Mouse (Mus musculus) MEL (cell line): ENCODE measurements around the gene Cenpu. TPM values are rescaled to one million over a fixed set of nuclear protein-coding genes. Genes with fewer than 3 reads are reported as not detected.

Experiments used
- DNase-seq: peaks from one replicate; pipeline ENCODE4 v3.0.0; 2011; ENCODE audit warnings: low read depth, low spot score
- H3K27ac ChIP-seq: 2 replicates; pipeline ENCODE4 v1.5.1; 2012; ENCODE audit warnings: low read depth, mild to moderate bottlenecking, control low read depth, low read length, moderate library complexity; ENCODE audit not compliant: control insufficient read depth
- H3K27me3 ChIP-seq, 2 experiments: fragments of 150-350 bp in 1 of 2; sonication (generic) in 1 of 2; 2 replicates each; pipeline ENCODE4 v1.6.1; 2012; ENCODE audit warnings: low read length in 2 of 2, mild to moderate bottlenecking in 2 of 2, improper control_type of control experiment in 1 of 2, moderate library complexity in 1 of 2; ENCODE audit not compliant: insufficient read depth in 2 of 2, control insufficient read depth in 1 of 2
- H3K36me3 ChIP-seq, 2 experiments: 2 replicates each; pipeline ENCODE4 v1.6.1; 2012 to 2014; ENCODE audit warnings: low read length in 2 of 2, improper control_type of control experiment in 1 of 2, inconsistent platforms in 1 of 2, mild to moderate bottlenecking in 1 of 2; ENCODE audit not compliant: insufficient read depth in 2 of 2, control insufficient read depth in 1 of 2
- H3K4me1 ChIP-seq, 2 experiments: fragments of 150-350 bp in 1 of 2; sonication (generic) in 1 of 2; 2 replicates each; pipeline ENCODE4 v1.6.1; 2012; ENCODE audit warnings: low read length in 2 of 2, improper control_type of control experiment in 1 of 2, mild to moderate bottlenecking in 1 of 2; ENCODE audit not compliant: insufficient read depth in 2 of 2, control insufficient read depth in 1 of 2
- H3K4me3 ChIP-seq, 2 experiments: fragments of 150-350 bp in 1 of 2; sonication (generic) in 1 of 2; 2 replicates each; pipeline ENCODE4 v1.5.1; 2012; ENCODE audit warnings: low read depth in 2 of 2, low read length in 2 of 2, mild to moderate bottlenecking in 2 of 2, moderate library complexity in 2 of 2, control low read depth in 1 of 2, improper control_type of control experiment in 1 of 2; ENCODE audit not compliant: control insufficient read depth in 1 of 2, insufficient read depth in 1 of 2
- H3K79me2 ChIP-seq: 2 replicates; pipeline ENCODE4 v1.6.1; 2012; ENCODE audit warnings: mild to moderate bottlenecking, low read length, moderate library complexity; ENCODE audit not compliant: control insufficient read depth, poor library complexity, insufficient read depth
- H3K9ac ChIP-seq: 2 replicates; pipeline ENCODE4 v1.6.1; 2012; ENCODE audit warnings: low read depth, mild to moderate bottlenecking, control low read depth, low read length, moderate library complexity; ENCODE audit not compliant: control insufficient read depth, poor library complexity, severe bottlenecking
- H3K9me3 ChIP-seq: fragments of 150-350 bp; sonication (generic); replicated peaks from 2 replicates; pipeline ENCODE4 v1.6.1; 2012; ENCODE audit warnings: mild to moderate bottlenecking, low read length, improper control_type of control experiment, moderate library complexity; ENCODE audit not compliant: insufficient read depth
- BHLHE40 ChIP-seq: IDR thresholded peaks from 2 replicates; pipeline ENCODE4 v1.6.1; 2012; ENCODE audit warnings: low read depth, mild to moderate bottlenecking, inconsistent platforms, low read length, improper control_type of control experiment, borderline replicate concordance
- CHD1 ChIP-seq: IDR thresholded peaks from 2 replicates; pipeline ENCODE4 v1.6.1; 2012; ENCODE audit warnings: low read depth, mild to moderate bottlenecking, inconsistent platforms, low read length, improper control_type of control experiment
- CHD2 ChIP-seq: IDR thresholded peaks from 2 replicates; pipeline ENCODE4 v1.6.1; 2011; ENCODE audit warnings: low read length, improper control_type of control experiment
- E2F4 ChIP-seq: IDR thresholded peaks from 2 replicates; pipeline ENCODE4 v1.6.1; 2011; ENCODE audit warnings: low read depth, low read length, improper control_type of control experiment, borderline replicate concordance
- ELF1 ChIP-seq: IDR thresholded peaks from 2 replicates; pipeline ENCODE4 v1.6.1; 2014; ENCODE audit warnings: low read depth, mild to moderate bottlenecking, inconsistent platforms, low read length, improper control_type of control experiment, moderate library complexity
- EP300 ChIP-seq, 2 experiments: IDR thresholded peaks; 2 replicates each; pipeline ENCODE4 v1.6.1; 2011; ENCODE audit warnings: improper control_type of control experiment in 2 of 2, low read length in 2 of 2, low read depth in 1 of 2, mild to moderate bottlenecking in 1 of 2
- MAZ ChIP-seq: IDR thresholded peaks from 2 replicates; pipeline ENCODE4 v1.6.1; 2012; ENCODE audit warnings: low read depth, mild to moderate bottlenecking, inconsistent platforms, low read length, improper control_type of control experiment
- MXI1 ChIP-seq: IDR thresholded peaks from 2 replicates; pipeline ENCODE4 v1.6.1; 2011; ENCODE audit warnings: mild to moderate bottlenecking, low read depth, low read length, improper control_type of control experiment
- POLR2AphosphoS2 ChIP-seq: IDR thresholded peaks from 2 replicates; pipeline ENCODE4 v1.6.1; 2011; ENCODE audit warnings: low read length, improper control_type of control experiment
- UBTF ChIP-seq: IDR thresholded peaks from 2 replicates; pipeline ENCODE4 v1.6.1; 2012; ENCODE audit warnings: low read depth, mild to moderate bottlenecking, inconsistent platforms, low read length, improper control_type of control experiment, moderate library complexity, borderline replicate concordance; ENCODE audit not compliant: insufficient read depth
- USF2 ChIP-seq, 2 experiments: IDR thresholded peaks; 2 replicates each; pipeline ENCODE4 v1.6.1; 2011 to 2012; ENCODE audit warnings: improper control_type of control experiment in 2 of 2, low read length in 2 of 2, borderline replicate concordance in 1 of 2, inconsistent platforms in 1 of 2, low read depth in 1 of 2, mild to moderate bottlenecking in 1 of 2; ENCODE audit not compliant: insufficient read depth in 1 of 2
- ZMIZ1 ChIP-seq: IDR thresholded peaks from 2 replicates; pipeline ENCODE4 v1.6.1; 2012; ENCODE audit warnings: low read depth, mild to moderate bottlenecking, inconsistent platforms, low read length, improper control_type of control experiment, moderate library complexity
- polyA plus RNA-seq, 2 experiments: library from polyadenylated mRNA; stranded (reverse) in 1 of 2; unstranded in 1 of 2; fragments of >175 nt in 1 of 2; fragments of >200 nt in 1 of 2; gene quantifications; 2 replicates each; pipeline versions ENCODE4 v1.2.1 to v1.2.4; 2012; ENCODE audit warnings: low replicate concordance in 2 of 2, low read depth in 1 of 2; ENCODE audit not compliant: insufficient read length in 2 of 2, insufficient read depth in 1 of 2, missing spikeins in 1 of 2
- total RNA-seq: library from RNA; depleted of rRNA; stranded (reverse); fragments of 300-350 nt; gene quantifications from 2 replicates; pipeline ENCODE4 v1.2.3, GENCODE M21; 2012; rRNA removed

Gene Cenpu
- total and polyA plus RNA-seq, 3 experiments: 30.7 to 446 (median 42.5) TPM

GRCm38 (mm10) chr8:46628645-46629044 lies 76.8 kb downstream of the Cenpu start:
- Histone ChIP-seq H3K36me3 (peaks cover 21 to 34% of the 10 kb centered on the region in 2 experiments), H3K27me3 (no peaks in the 10 kb centered on the region), H3K9ac (no peak overlapping the region), H3K4me1 (peaks cover 17 to 24% of the 10 kb centered on the region in 2 experiments; a peak in 3 of 4 replicates), H3K9me3 (no peaks in the 10 kb centered on the region), H3K4me3 (no peak overlapping the region), H3K79me2 (peaks cover 48% of the 10 kb centered on the region), H3K27ac (no peak overlapping the region)
- TF ChIP-seq CHD1: no peak
- no peak for TF ChIP-seq MXI1
- TF ChIP-seq ELF1: no peak
- TF ChIP-seq POLR2AphosphoS2: no peak
- TF ChIP-seq EP300 (IDR thresholded peaks at IDR 0.05; ENCODE audit: low read depth in 1 of 2, low read length in 2 of 2): no peak
- TF ChIP-seq CHD2: no peak
- TF ChIP-seq UBTF: no peak
- TF ChIP-seq USF2 (IDR thresholded peaks at IDR 0.05; ENCODE audit: borderline replicate concordance in 1 of 2, insufficient read depth in 1 of 2, low read depth in 1 of 2, low read length in 2 of 2): no peak
- TF ChIP-seq MAZ: no peak
- TF ChIP-seq E2F4: no peak
- TF ChIP-seq BHLHE40: no peak
- no peak for TF ChIP-seq ZMIZ1
- DNase-seq: no peak

Other genes with a start within 250 kb of the Cenpu start
- gene Acsl1, start 81.0 kb upstream of the Cenpu start, total RNA-seq: 25.1 and 26.2 TPM in 2 replicates
- gene Acsl1, start 81.0 kb upstream of the Cenpu start, polyA plus RNA-seq: 10 to 100 TPM in 1 of 2 experiments, not detected in 1; 33.9 TPM
- gene Primpol, start 65.2 kb downstream of the Cenpu start, total RNA-seq: 7.1 and 7.7 TPM in 2 replicates
- 10 to 100 TPM in 1 of 2 experiments, not detected in 1; 11.6 TPM for gene Primpol, start 65.2 kb downstream of the Cenpu start, polyA plus RNA-seq
- 185 and 187 TPM in 2 replicates for gene Casp3, start 65.3 kb downstream of the Cenpu start, total RNA-seq
- gene Casp3, start 65.3 kb downstream of the Cenpu start, polyA plus RNA-seq: 100 to 1,000 TPM in 1 of 2 experiments, 10 to 100 TPM in 1; 74.7 to 157 TPM
- gene Irf2, start 187.7 kb downstream of the Cenpu start, total RNA-seq: 4.9 and 5.1 TPM in 2 replicates
- gene Irf2, start 187.7 kb downstream of the Cenpu start, polyA plus RNA-seq: 10 to 100 TPM in 1 of 2 experiments, not detected in 1; 19.4 TPM